Mouse (Mus musculus): ENCODE measurements around the gene Mios. TPM values are rescaled to one million over a fixed set of nuclear protein-coding genes. Genes with fewer than 3 reads are reported as not detected.
A peak's percentile ranks its signal among the peaks of the same experiment; 100 is the strongest.

Mios gene
- polyA plus RNA-seq, 1 experiment = 30.2 TPM

- H3K27me3 ChIP-seq (ENCODE audit: control insufficient read depth, insufficient read depth, low read length, poor library complexity, severe bottlenecking) = no peaks in the 10 kb centered on the region
- TF ChIP-seq EP300 (IDR thresholded peaks at IDR 0.05; ENCODE audit: insufficient read depth, low read depth, low read length) (no peak), POLR2A (IDR thresholded peaks at IDR 0.05; ENCODE audit: insufficient read depth, low read length) (no peak), CTCF (IDR thresholded peaks at IDR 0.05; ENCODE audit: low read depth, low read length) (no peak)
- peak overlapping the region; percentile 94; the same call in 1 of the 2 replicates for H3K9ac ChIP-seq (ENCODE audit: low read depth, poor library complexity, severe bottlenecking)
- H3K4me3 ChIP-seq (ENCODE audit: low read depth, low read length) = no peak overlapping the region
- H3K27ac ChIP-seq (ENCODE audit: insufficient read depth, low read length) = no peak overlapping the region
- H3K36me3 ChIP-seq (ENCODE audit: control insufficient read depth, insufficient read depth, low read length, poor library complexity, severe bottlenecking) = peaks cover 1% of the 10 kb centered on the region; the same call in 1 of the 2 replicates
- no peaks in the 10 kb centered on the region for H3K9me3 ChIP-seq (replicated peaks; ENCODE audit: control insufficient read depth, insufficient read depth, low read length, poor library complexity, severe bottlenecking)
- no peaks in the 10 kb centered on the region for H3K4me1 ChIP-seq (ENCODE audit: control insufficient read depth, insufficient read depth, low read length)
These were observed 1.6 kb downstream of the Mios start for GRCm38 (mm10) chr6:8210661-8211060.

GRCm38 (mm10) chr6:8227035-8227434, 18.0 kb downstream of the Mios start:
- H3K36me3 ChIP-seq (ENCODE audit: control insufficient read depth, insufficient read depth, low read length, poor library complexity, severe bottlenecking) = peaks cover 7% of the 10 kb centered on the region
- TF ChIP-seq POLR2A (IDR thresholded peaks at IDR 0.05; ENCODE audit: insufficient read depth, low read length) (no peak), CTCF (IDR thresholded peaks at IDR 0.05; ENCODE audit: low read depth, low read length) (no peak), EP300 (IDR thresholded peaks at IDR 0.05; ENCODE audit: insufficient read depth, low read depth, low read length) (no peak)
- H3K9me3 ChIP-seq (replicated peaks; ENCODE audit: control insufficient read depth, insufficient read depth, low read length, poor library complexity, severe bottlenecking) = no peaks in the 10 kb centered on the region

GRCm38 (mm10) chr6:8228596-8228995, 19.6 kb downstream of the Mios start:
- H3K27ac ChIP-seq (ENCODE audit: insufficient read depth, low read length) = no peak overlapping the region
- no peaks in the 10 kb centered on the region for H3K9me3 ChIP-seq (replicated peaks; ENCODE audit: control insufficient read depth, insufficient read depth, low read length, poor library complexity, severe bottlenecking)
- H3K9ac ChIP-seq (ENCODE audit: low read depth, poor library complexity, severe bottlenecking) = no peak overlapping the region
- no peaks in the 10 kb centered on the region for H3K4me1 ChIP-seq (ENCODE audit: control insufficient read depth, insufficient read depth, low read length)
- no peaks in the 10 kb centered on the region for H3K27me3 ChIP-seq (ENCODE audit: control insufficient read depth, insufficient read depth, low read length, poor library complexity, severe bottlenecking)
- no peak for TF ChIP-seq POLR2A (IDR thresholded peaks at IDR 0.05; ENCODE audit: insufficient read depth, low read length)
- TF ChIP-seq EP300 (IDR thresholded peaks at IDR 0.05; ENCODE audit: insufficient read depth, low read depth, low read length) = no peak
- no peak for TF ChIP-seq CTCF (IDR thresholded peaks at IDR 0.05; ENCODE audit: low read depth, low read length)
- H3K4me3 ChIP-seq (ENCODE audit: low read depth, low read length) = no peak overlapping the region
- peaks cover 6% of the 10 kb centered on the region for H3K36me3 ChIP-seq (ENCODE audit: control insufficient read depth, insufficient read depth, low read length, poor library complexity, severe bottlenecking)

More at GRCm38 (mm10) chr6:8227035-8227434, 18.0 kb downstream of the Mios start:
- Histone ChIP-seq H3K27ac (ENCODE audit: insufficient read depth, low read length) (no peak overlapping the region), H3K27me3 (ENCODE audit: control insufficient read depth, insufficient read depth, low read length, poor library complexity, severe bottlenecking) (no peaks in the 10 kb centered on the region), H3K4me1 (ENCODE audit: control insufficient read depth, insufficient read depth, low read length) (no peaks in the 10 kb centered on the region), H3K9ac (ENCODE audit: low read depth, poor library complexity, severe bottlenecking) (no peak overlapping the region), H3K4me3 (ENCODE audit: low read depth, low read length) (no peak overlapping the region)

GRCm38 (mm10) chr6:8258316-8258715, 49.3 kb downstream of the Mios start:
- Histone ChIP-seq H3K4me1 (ENCODE audit: control insufficient read depth, insufficient read depth, low read length) (no peaks in the 10 kb centered on the region), H3K9ac (ENCODE audit: low read depth, poor library complexity, severe bottlenecking) (peak overlapping the region; percentile 72), H3K27me3 (ENCODE audit: control insufficient read depth, insufficient read depth, low read length, poor library complexity, severe bottlenecking) (no peaks in the 10 kb centered on the region), H3K9me3 (replicated peaks; ENCODE audit: control insufficient read depth, insufficient read depth, low read length, poor library complexity, severe bottlenecking) (no peaks in the 10 kb centered on the region), H3K27ac (ENCODE audit: insufficient read depth, low read length) (no peak overlapping the region), H3K36me3 (ENCODE audit: control insufficient read depth, insufficient read depth, low read length, poor library complexity, severe bottlenecking) (peaks cover 8% of the 10 kb centered on the region), H3K4me3 (ENCODE audit: low read depth, low read length) (peak overlapping the region; percentile 98)
- TF ChIP-seq CTCF (IDR thresholded peaks at IDR 0.05; ENCODE audit: low read depth, low read length) = no peak
- no peak for TF ChIP-seq EP300 (IDR thresholded peaks at IDR 0.05; ENCODE audit: insufficient read depth, low read depth, low read length)
- no peak for TF ChIP-seq POLR2A (IDR thresholded peaks at IDR 0.05; ENCODE audit: insufficient read depth, low read length)

GRCm38 (mm10) chr6:8259004-8259666, 50.1 kb downstream of the Mios start, which contains the start of the genes Rpa3, Umad1 and Gm45062:
TSS of gene Rpa3 (minus strand) at chr6:8259173.
TSS of gene Umad1 (plus strand) at chr6:8259288.
TSS of gene Gm45062 (plus strand) at chr6:8259450.
- Histone ChIP-seq H3K27me3 (ENCODE audit: control insufficient read depth, insufficient read depth, low read length, poor library complexity, severe bottlenecking) (no peaks in the 10 kb centered on the region), H3K4me3 (ENCODE audit: low read depth, low read length) (peak within 1 kb of the TSS; percentile 98), H3K9ac (ENCODE audit: low read depth, poor library complexity, severe bottlenecking) (peak within 1 kb of the TSS; percentile 72), H3K36me3 (ENCODE audit: control insufficient read depth, insufficient read depth, low read length, poor library complexity, severe bottlenecking) (peaks cover 2% of the 10 kb centered on the region), H3K27ac (ENCODE audit: insufficient read depth, low read length) (no peak within 1 kb of the TSS), H3K4me1 (ENCODE audit: control insufficient read depth, insufficient read depth, low read length) (no peaks in the 10 kb centered on the region), H3K9me3 (replicated peaks; ENCODE audit: control insufficient read depth, insufficient read depth, low read length, poor library complexity, severe bottlenecking) (no peaks in the 10 kb centered on the region)
- TF ChIP-seq POLR2A (IDR thresholded peaks at IDR 0.05; ENCODE audit: insufficient read depth, low read length) (peak; percentile 73), EP300 (IDR thresholded peaks at IDR 0.05; ENCODE audit: insufficient read depth, low read depth, low read length) (no peak), CTCF (IDR thresholded peaks at IDR 0.05; ENCODE audit: low read depth, low read length) (no peak)

GRCm38 (mm10) chr6:8259667-8260044, 50.6 kb downstream of the Mios start:
- Histone ChIP-seq H3K27ac (ENCODE audit: insufficient read depth, low read length) (no peak overlapping the region), H3K4me1 (ENCODE audit: control insufficient read depth, insufficient read depth, low read length) (no peaks in the 10 kb centered on the region), H3K4me3 (ENCODE audit: low read depth, low read length) (peak overlapping the region; percentile 89), H3K9me3 (replicated peaks; ENCODE audit: control insufficient read depth, insufficient read depth, low read length, poor library complexity, severe bottlenecking) (no peaks in the 10 kb centered on the region), H3K36me3 (ENCODE audit: control insufficient read depth, insufficient read depth, low read length, poor library complexity, severe bottlenecking) (peaks cover 2% of the 10 kb centered on the region), H3K27me3 (ENCODE audit: control insufficient read depth, insufficient read depth, low read length, poor library complexity, severe bottlenecking) (no peaks in the 10 kb centered on the region), H3K9ac (ENCODE audit: low read depth, poor library complexity, severe bottlenecking) (peak overlapping the region; percentile 41)
- TF ChIP-seq CTCF (IDR thresholded peaks at IDR 0.05; ENCODE audit: low read depth, low read length) (no peak), EP300 (IDR thresholded peaks at IDR 0.05; ENCODE audit: insufficient read depth, low read depth, low read length) (no peak), POLR2A (IDR thresholded peaks at IDR 0.05; ENCODE audit: insufficient read depth, low read length) (no peak)

Data from ES-Bruce4 (cell line).